Mouse (Mus musculus) hindbrain, embryonic 12.5 days (tissue): ENCODE measurements at regions not wholly inside any gene's neighbourhood (a gene's known extent, or its start where the extent isn't known, plus 50 kb on each side); places are given as distances from the start of the nearest gene placed in this dataset.

Experiments
- ATAC-seq: fragments of 200-750 bp; cut with Nextera tagmentation; 2 replicates; pipeline ENCODE4 v1.8.0; 2017; ENCODE audit warnings: moderate TSS enrichment; ENCODE audit not compliant: low FRiP score
- H3K27ac ChIP-seq: fragments of 300-500 bp; sonication (generic); 2 replicates; pipeline ENCODE4 v1.5.1; 2016; ENCODE audit warnings: mild to moderate bottlenecking
- H3K27me3 ChIP-seq: fragments of 300-500 bp; sonication (generic); 2 replicates; pipeline ENCODE4 v1.6.1; 2016; ENCODE audit warnings: mild to moderate bottlenecking
- H3K36me3 ChIP-seq: fragments of 300-500 bp; sonication (generic); 2 replicates; pipeline ENCODE4 v1.6.1; 2016; ENCODE audit warnings: mild to moderate bottlenecking
- H3K4me1 ChIP-seq: fragments of 300-500 bp; sonication (generic); 2 replicates; pipeline ENCODE4 v1.6.1; 2016
- H3K4me2 ChIP-seq: fragments of 300-500 bp; sonication (generic); replicated peaks from 2 replicates; pipeline ENCODE4 v1.6.1; 2016; ENCODE audit warnings: mild to moderate bottlenecking
- H3K4me3 ChIP-seq: fragments of 300-500 bp; sonication (generic); 2 replicates; pipeline ENCODE4 v1.5.1; 2016; ENCODE audit warnings: mild to moderate bottlenecking
- H3K9ac ChIP-seq: fragments of 300-500 bp; sonication (generic); 2 replicates; pipeline ENCODE4 v1.6.1; 2016; ENCODE audit warnings: mild to moderate bottlenecking, moderate library complexity
- H3K9me3 ChIP-seq: fragments of 300-500 bp; sonication (generic); replicated peaks from 2 replicates; pipeline ENCODE4 v1.6.1; 2016; ENCODE audit warnings: mild to moderate bottlenecking
- WGBS: fragments of 180-500 bp; shearing (Covaris S2); methylation state at CpG from one replicate; pipeline ENCODE4 v1.1.7; 2016; 5-methylcytosine and 5-hydroxymethylcytosine counted together

DNA sequence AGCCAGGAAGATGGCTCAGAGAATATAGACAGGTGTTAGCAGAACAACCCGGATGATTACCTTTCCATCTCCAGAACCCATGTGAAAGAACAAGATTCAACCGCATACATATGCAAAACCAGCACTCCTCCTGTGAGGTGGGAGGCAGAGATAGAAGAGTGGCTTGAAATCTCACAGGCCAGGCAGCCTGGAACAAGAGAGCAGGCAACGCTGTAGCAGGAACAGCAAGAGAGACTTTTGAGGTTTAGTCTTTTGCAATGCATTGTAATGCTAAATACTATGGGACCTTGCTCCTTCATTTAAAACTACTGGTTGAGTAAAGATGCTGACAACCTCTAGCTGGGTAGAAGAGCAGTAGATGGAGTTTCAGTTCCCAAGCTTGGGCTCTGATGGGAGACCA is 193.5 kb upstream of the Tll1 start:
- no peak for ATAC-seq
- Histone ChIP-seq H3K4me1 (no peaks in the 10 kb centered on the region), H3K27me3 (no peaks in the 10 kb centered on the region), H3K4me2 (no peak overlapping the region), H3K27ac (no peak overlapping the region), H3K36me3 (no peaks in the 10 kb centered on the region), H3K9me3 (no peaks in the 10 kb centered on the region), H3K4me3 (no peak overlapping the region), H3K9ac (no peak overlapping the region)
- 50% methylated on average over 3 of the region's 3 CpGs for WGBS

DNA sequence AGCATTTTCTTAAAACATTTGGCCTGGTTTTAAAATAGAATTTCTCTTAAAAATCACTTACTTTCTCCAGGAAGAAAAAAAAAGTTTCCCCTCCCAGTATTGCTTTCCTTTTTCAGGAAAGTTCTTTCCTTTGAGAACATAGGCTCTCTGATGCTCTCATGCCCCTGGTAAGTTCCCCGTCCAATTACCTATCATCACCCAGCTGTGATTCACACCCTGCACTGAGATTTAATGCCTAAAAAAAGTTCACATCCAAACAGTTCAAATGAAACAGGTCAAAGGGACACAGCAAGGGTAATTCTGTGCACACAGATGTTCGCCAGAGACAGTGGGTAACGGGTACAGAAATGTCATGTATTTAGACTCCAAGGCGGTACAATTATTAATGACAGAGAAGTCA is 191.8 kb upstream of the Tll1 start:
- Histone ChIP-seq H3K4me2 (no peak overlapping the region), H3K4me1 (no peaks in the 10 kb centered on the region), H3K27ac (no peak overlapping the region), H3K4me3 (no peak overlapping the region), H3K9me3 (no peaks in the 10 kb centered on the region), H3K9ac (no peak overlapping the region), H3K36me3 (no peaks in the 10 kb centered on the region), H3K27me3 (no peaks in the 10 kb centered on the region)
- WGBS = 71% methylated on average over 4 of the region's 4 CpGs
- no peak for ATAC-seq

DNA sequence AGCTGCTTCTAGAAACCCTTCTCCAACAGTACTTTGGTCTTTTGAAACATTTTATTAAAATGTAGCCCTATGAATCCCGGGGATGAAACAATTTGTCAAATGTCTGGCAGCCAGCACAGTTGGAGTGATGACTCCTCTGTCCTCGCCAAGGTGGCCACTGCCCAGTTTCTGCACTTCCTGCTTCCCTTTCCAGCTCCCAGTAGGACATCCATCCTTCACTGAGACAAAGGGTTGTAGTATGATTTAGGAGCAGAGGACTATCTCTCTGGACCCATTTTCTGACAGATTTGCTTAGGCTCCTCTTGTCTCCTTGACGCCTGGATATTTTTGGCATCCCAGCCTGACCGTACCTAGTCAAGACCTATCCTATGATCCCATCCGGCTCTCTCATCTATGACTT is 189.7 kb upstream of the Tll1 start:
- 83% methylated on average over 5 of the region's 5 CpGs for WGBS
- Histone ChIP-seq H3K27me3 (no peaks in the 10 kb centered on the region), H3K4me1 (no peaks in the 10 kb centered on the region), H3K4me2 (no peak overlapping the region), H3K27ac (no peak overlapping the region), H3K36me3 (no peaks in the 10 kb centered on the region), H3K4me3 (no peak overlapping the region), H3K9me3 (no peaks in the 10 kb centered on the region), H3K9ac (no peak overlapping the region)
- no peak for ATAC-seq

DNA sequence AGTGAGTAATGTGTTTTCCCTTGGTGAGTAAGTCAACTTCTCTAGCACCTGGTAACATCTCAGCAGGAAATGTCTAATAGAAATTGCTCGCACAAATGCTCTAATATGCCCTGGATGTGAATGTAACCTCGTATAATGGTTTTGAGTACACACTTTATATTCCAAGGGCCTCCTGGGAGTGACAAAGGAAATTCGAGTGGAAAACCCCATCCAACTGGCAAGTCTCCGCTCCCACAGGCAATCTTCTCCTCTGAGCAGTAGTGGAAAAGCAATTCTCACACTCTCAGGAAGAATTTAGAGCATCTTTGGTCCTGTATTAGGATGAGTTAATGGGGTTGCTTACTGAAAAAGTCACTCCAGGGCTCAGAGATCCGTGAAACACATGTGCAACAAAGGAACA is 183.4 kb upstream of the Tll1 start:
- Histone ChIP-seq H3K27ac (no peak overlapping the region), H3K27me3 (no peaks in the 10 kb centered on the region), H3K9ac (no peak overlapping the region), H3K4me1 (no peaks in the 10 kb centered on the region), H3K36me3 (no peaks in the 10 kb centered on the region), H3K9me3 (no peaks in the 10 kb centered on the region), H3K4me2 (no peak overlapping the region), H3K4me3 (no peak overlapping the region)
- WGBS = 67% methylated on average over 5 of the region's 5 CpGs
- ATAC-seq = no peak

DNA sequence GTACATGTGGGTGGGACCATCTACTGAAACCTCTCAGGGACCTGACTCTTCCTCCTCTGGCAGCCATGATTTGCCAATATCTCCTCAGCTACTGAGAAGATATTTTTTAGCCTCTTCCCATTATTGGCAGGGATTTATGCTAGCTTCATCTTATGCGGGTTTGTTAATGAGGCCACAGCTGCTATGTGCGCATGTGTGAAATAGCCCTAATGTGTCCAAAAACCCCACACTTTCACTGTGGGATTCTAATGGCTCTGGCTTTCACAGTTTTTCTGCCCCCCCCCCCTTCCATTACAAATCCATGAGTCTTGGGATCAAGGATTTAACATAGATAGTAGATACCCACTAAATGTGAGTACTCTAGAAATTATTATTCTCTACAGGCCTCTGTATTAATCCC is 182.2 kb upstream of the Tll1 start:
- Histone ChIP-seq H3K4me1 (no peaks in the 10 kb centered on the region), H3K27me3 (no peaks in the 10 kb centered on the region), H3K4me3 (no peak overlapping the region), H3K9ac (no peak overlapping the region), H3K4me2 (no peak overlapping the region), H3K27ac (no peak overlapping the region), H3K36me3 (no peaks in the 10 kb centered on the region), H3K9me3 (no peaks in the 10 kb centered on the region)
- 89% methylated on average over 2 of the region's 2 CpGs for WGBS
- ATAC-seq = no peak

DNA sequence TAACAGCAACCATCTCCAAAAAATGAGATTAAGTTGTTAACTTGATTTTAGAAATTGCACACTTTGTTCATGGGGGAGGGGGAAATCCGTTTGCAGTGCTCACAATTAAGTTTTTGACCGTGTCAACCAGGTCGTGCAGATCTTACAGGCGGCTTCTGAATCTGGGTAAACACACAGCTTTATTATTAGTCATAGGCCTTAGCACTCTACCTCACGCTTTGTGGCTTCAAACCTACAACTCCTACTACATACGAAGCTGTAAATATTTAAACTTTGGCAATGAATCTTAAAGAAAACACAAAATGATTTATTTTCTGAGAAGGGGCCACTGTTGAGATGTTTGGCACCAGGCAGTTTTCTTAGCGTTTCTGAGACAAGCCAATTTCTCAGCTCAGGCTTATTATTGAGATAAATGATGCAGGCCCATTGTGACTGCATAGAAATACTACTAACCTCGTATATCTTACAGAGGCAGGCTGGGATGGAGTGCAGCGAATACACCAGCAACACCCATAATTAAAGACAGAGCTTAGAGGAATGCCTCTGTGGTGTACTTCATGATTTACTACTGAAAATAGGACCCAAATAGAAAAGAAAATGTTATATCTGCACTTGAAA is 173.8 kb upstream of the Tll1 start:
- Histone ChIP-seq H3K4me2 (no peak overlapping the region), H3K9ac (no peak overlapping the region), H3K9me3 (no peaks in the 10 kb centered on the region), H3K36me3 (no peaks in the 10 kb centered on the region), H3K27me3 (no peaks in the 10 kb centered on the region), H3K4me3 (no peak overlapping the region), H3K4me1 (no peaks in the 10 kb centered on the region), H3K27ac (no peak overlapping the region)
- 81% methylated on average over 9 of the region's 9 CpGs for WGBS
- no peak for ATAC-seq

DNA sequence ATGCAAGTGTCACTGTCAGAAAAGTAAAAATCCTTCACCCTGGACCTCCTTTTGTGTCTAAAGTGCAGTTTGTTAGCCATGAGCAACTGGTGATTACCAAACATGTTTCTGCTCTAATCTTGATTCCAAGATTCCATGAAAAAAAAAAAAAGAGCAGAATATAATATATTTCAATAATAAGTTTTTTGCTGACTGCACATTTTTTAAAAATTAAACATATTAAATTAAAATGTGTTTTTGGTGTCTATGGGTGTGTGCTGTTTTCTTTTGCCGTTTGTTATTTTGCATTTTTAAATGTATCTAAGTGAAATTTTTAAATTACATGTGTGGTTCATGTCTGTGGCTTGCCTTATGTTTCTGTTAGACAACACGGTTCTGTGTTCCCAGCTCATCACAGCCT is 171.8 kb upstream of the Tll1 start:
- WGBS = 85% methylated on average over 2 of the region's 2 CpGs
- Histone ChIP-seq H3K27ac (no peak overlapping the region), H3K9ac (no peak overlapping the region), H3K4me2 (no peak overlapping the region), H3K36me3 (no peaks in the 10 kb centered on the region), H3K9me3 (no peaks in the 10 kb centered on the region), H3K4me3 (no peak overlapping the region), H3K27me3 (no peaks in the 10 kb centered on the region), H3K4me1 (no peaks in the 10 kb centered on the region)
- ATAC-seq = no peak

DNA sequence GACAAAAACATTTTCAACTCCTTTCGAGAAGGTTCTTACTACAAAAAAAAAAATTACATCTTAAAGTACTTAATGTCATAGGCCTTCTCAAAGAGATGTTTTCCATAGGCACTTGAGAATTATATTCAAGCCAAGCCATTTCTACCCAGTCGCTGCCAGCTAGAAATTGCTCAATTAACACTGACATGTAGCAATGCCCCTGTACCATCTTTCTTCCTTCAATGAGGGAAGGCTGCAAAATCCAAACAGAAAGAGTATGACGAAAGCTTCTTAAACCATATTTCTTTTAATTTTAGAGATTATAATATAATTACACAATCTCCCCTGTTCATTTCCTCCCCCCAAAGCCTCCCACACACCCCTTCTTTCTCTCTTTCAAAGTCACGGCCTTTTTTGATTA is 169.4 kb upstream of the Tll1 start:
- Histone ChIP-seq H3K9ac (no peak overlapping the region), H3K27me3 (no peaks in the 10 kb centered on the region), H3K4me3 (no peak overlapping the region), H3K9me3 (no peaks in the 10 kb centered on the region), H3K4me2 (no peak overlapping the region), H3K36me3 (no peaks in the 10 kb centered on the region), H3K27ac (no peak overlapping the region), H3K4me1 (no peaks in the 10 kb centered on the region)
- WGBS = 88% methylated on average over 4 of the region's 4 CpGs
- ATAC-seq = no peak

DNA sequence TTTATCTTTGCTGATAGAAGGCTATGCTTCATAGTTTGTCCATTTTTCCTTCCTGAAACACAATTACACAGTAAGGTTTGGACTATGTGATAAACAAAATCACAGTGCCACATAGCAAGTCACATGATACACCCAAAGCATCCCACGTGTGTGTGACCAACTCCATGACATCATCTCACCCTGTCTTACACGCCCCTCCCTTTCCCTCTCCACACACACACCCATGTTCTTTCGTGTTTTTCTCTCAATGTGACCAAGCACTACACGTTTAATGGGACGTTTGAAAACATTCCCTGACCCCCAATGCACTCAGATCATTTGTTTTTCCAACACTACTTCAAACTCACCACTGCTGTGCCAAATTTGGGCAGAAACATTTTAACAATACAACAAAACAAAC is 168.9 kb upstream of the Tll1 start:
- no peak overlapping the region for H3K4me3 ChIP-seq
- H3K27ac ChIP-seq = no peak overlapping the region
- H3K27me3 ChIP-seq = no peaks in the 10 kb centered on the region
- no peak overlapping the region for H3K9ac ChIP-seq
- 68% methylated on average over 5 of the region's 5 CpGs for WGBS
- no peaks in the 10 kb centered on the region for H3K9me3 ChIP-seq
- no peaks in the 10 kb centered on the region for H3K4me1 ChIP-seq
- no peak overlapping the region for H3K4me2 ChIP-seq
- no peak for ATAC-seq
- H3K36me3 ChIP-seq = no peaks in the 10 kb centered on the region

DNA sequence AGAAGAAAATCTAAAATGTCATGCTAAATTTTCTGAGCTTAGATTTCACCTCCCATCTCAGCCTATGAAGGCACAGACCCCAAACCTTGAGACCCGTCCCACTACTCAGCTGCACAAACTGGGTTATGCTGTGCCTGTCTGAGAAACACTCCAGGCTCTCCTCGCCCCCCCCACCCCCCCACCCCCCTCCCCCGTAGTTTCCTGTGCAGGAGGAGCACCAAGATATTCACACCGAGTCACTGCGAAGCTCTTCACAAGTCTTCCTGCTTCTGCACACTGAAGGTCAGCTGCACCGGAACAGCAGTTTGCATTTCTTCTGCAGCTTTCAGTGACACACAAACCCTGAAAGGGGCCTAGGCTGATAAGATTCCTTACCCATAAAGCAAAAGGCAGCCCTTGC is 163.9 kb upstream of the Tll1 start:
- Histone ChIP-seq H3K27ac (no peak overlapping the region), H3K4me1 (no peaks in the 10 kb centered on the region), H3K36me3 (no peaks in the 10 kb centered on the region), H3K9ac (no peak overlapping the region), H3K4me3 (no peak overlapping the region), H3K4me2 (no peak overlapping the region), H3K9me3 (no peaks in the 10 kb centered on the region), H3K27me3 (no peaks in the 10 kb centered on the region)
- ATAC-seq = no peak
- WGBS = 39% methylated on average over 6 of the region's 6 CpGs

DNA sequence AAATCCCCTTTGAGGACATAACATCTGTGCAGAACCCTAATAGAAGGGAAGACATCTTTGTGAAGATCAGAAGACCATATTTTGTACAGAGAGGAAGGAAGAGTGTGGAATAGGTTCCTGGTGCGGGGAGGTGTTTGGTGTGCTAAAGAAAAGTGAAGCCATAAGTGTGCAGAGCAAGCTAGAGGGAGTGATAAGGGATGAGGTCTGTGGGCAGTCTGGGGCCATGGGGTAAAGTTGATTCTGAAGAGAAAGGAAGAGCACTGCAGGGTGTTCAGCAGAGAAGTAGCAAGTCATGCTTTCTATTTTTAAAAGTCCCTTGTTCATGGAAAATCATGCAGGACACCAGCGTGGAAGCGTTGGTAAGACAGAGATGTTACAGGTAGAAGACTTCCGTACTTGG is 161.8 kb upstream of the Tll1 start:
- Histone ChIP-seq H3K9me3 (no peaks in the 10 kb centered on the region), H3K4me2 (no peak overlapping the region), H3K4me1 (no peaks in the 10 kb centered on the region), H3K27me3 (no peaks in the 10 kb centered on the region), H3K27ac (no peak overlapping the region), H3K4me3 (no peak overlapping the region), H3K36me3 (no peaks in the 10 kb centered on the region), H3K9ac (no peak overlapping the region)
- no peak for ATAC-seq
- 93% methylated on average over 4 of the region's 4 CpGs for WGBS

DNA sequence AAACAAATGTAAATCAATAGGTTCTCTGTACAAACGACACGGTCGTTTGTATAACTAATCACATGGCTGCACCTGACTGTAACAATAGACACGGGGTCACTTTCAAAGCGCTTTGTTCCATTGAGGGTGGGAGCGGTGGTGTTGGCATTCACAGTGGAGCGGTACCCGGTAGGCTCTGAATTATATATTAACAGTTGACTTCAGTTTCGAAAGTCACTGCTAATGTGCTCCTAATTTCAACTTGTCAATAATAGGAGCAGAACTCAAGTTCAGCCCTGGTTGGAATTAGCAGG is 160.8 kb upstream of the Tll1 start:
- Histone ChIP-seq H3K4me1 (no peaks in the 10 kb centered on the region), H3K9me3 (no peaks in the 10 kb centered on the region), H3K9ac (no peak overlapping the region), H3K27ac (no peak overlapping the region), H3K4me2 (no peak overlapping the region), H3K36me3 (no peaks in the 10 kb centered on the region), H3K27me3 (no peaks in the 10 kb centered on the region), H3K4me3 (no peak overlapping the region)
- WGBS = 53% methylated on average over 9 of the region's 9 CpGs
- ATAC-seq = no peak

DNA sequence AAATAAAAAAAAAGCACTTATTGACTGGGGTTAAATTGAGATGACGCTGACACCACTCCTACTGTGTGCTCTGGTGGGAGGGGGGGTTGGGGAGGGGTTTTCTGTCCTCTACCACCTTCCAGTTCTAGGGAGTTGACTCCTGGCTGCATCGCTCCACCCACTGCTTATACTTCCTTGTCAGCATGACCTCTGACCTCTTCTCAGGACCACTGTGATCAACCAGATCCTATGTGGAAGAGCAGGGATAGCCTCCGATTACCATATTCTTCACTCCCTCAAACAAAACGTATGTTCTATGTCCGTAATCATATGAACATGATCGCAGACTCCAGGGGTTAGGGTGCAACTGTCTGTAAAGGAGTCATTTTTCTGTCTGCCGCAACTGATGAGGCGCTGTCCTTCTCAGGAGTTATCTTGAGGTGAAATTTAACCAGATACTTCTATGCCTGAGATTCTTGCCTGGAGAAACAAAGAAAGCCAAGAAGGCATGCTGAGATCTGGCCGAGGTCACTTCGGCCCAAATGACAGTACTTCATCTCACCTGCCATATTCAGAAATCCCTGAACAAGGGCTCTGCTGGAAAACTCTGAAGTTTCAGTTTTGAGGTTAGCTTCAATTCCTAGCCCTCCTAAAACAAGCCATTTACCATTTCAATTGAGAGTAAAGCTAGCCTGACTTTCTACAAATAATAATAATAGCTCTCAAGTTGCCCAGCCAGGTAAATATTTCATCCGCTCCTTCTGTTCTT is 160.3 kb upstream of the Tll1 start:
- ATAC-seq = no peak
- no peak overlapping the region for H3K27ac ChIP-seq
- H3K4me1 ChIP-seq = no peaks in the 10 kb centered on the region
- no peak overlapping the region for H3K9ac ChIP-seq
- no peak overlapping the region for H3K4me2 ChIP-seq
- no peaks in the 10 kb centered on the region for H3K36me3 ChIP-seq
- H3K4me3 ChIP-seq = no peak overlapping the region
- no peaks in the 10 kb centered on the region for H3K9me3 ChIP-seq
- whole genome bisulfite sequencing = 63% methylated on average over 11 of the region's 11 CpGs
- no peaks in the 10 kb centered on the region for H3K27me3 ChIP-seq
